Mouse (Mus musculus) liver, embryonic 13.5 days (tissue): ENCODE measurements around the gene Elovl7. TPM values are rescaled to one million over a fixed set of nuclear protein-coding genes. Genes with fewer than 3 reads are reported as not detected.

Experiments
- ATAC-seq: fragments of 200-750 bp; cut with Nextera tagmentation; 2 replicates; pipeline ENCODE4 v1.8.0; 2017; ENCODE audit warnings: low read depth, mild to moderate bottlenecking, moderate number of reproducible peaks, moderate library complexity
- DNase-seq: peaks from one replicate; pipeline ENCODE4 v3.0.0; 2022
- H3K27ac ChIP-seq: fragments of 300-500 bp; sonication (generic); 2 replicates; pipeline ENCODE4 v1.5.1; 2015; ENCODE audit warnings: moderate library complexity, mild to moderate bottlenecking, inconsistent platforms
- H3K27me3 ChIP-seq: fragments of 300-500 bp; sonication (generic); 2 replicates; pipeline ENCODE4 v1.6.1; 2015; ENCODE audit warnings: mild to moderate bottlenecking, inconsistent platforms
- H3K36me3 ChIP-seq: fragments of 300-500 bp; sonication (generic); 2 replicates; pipeline ENCODE4 v1.6.1; 2015; ENCODE audit warnings: mild to moderate bottlenecking, inconsistent platforms
- H3K4me1 ChIP-seq: fragments of 300-500 bp; sonication (generic); replicated peaks from 2 replicates; pipeline ENCODE4 v1.6.1; 2015; ENCODE audit warnings: inconsistent platforms
- H3K4me2 ChIP-seq: fragments of 300-500 bp; sonication (generic); 2 replicates; pipeline ENCODE4 v1.6.1; 2015; ENCODE audit warnings: inconsistent platforms, mild to moderate bottlenecking, moderate library complexity
- H3K4me3 ChIP-seq: fragments of 300-500 bp; sonication (generic); replicated peaks from 2 replicates; pipeline ENCODE4 v1.5.1; 2015; ENCODE audit warnings: mild to moderate bottlenecking, inconsistent platforms
- H3K9ac ChIP-seq: fragments of 300-500 bp; sonication (generic); 2 replicates; pipeline ENCODE4 v1.6.1; 2015; ENCODE audit warnings: mild to moderate bottlenecking, inconsistent platforms
- H3K9me3 ChIP-seq: fragments of 300-500 bp; sonication (generic); replicated peaks from 2 replicates; pipeline ENCODE4 v1.6.1; 2016; ENCODE audit warnings: inconsistent platforms
- WGBS: fragments of 180-500 bp; shearing (Covaris S2); methylation state at CpG from one replicate; pipeline ENCODE4 v1.1.7; 2015; ENCODE audit not compliant: insufficient replicate concordance; 5-methylcytosine and 5-hydroxymethylcytosine counted together
- polyA plus RNA-seq: library from polyadenylated mRNA; unstranded; fragments of >200 nt; fragmentation: Nextera tagmentation; extraction: Ambion mirVana; gene quantifications from 2 replicates; pipeline ENCODE4 v1.2.1, GENCODE M21; 2015

Gene Elovl7
- polyA plus RNA-seq, 1 experiment from 2014 or later: 2.0 TPM

DNA sequence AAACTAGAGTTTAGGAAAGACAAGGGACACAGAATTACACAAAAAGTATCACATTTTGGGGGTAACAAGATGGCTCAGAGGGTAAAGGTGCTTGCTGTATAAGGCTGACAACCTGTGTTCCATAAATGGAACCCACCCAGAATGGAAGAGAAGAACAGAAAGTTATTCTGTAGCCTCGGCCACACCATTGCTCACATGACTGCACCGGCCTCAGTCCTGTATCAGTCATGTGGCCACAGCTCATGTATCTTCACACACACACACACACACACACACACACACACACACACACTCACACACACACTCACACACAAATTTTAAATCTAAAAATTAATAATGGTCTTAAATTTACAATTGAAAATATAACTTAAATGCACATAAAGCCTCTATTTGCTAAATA is 6.8 kb upstream of the Elovl7 start:
- DNase-seq (no peak), ATAC-seq (no peak)
- 70% methylated on average over 2 of the region's 2 CpGs for WGBS
- no peaks in the 10 kb centered on the region for H3K9me3 ChIP-seq
- H3K4me2 ChIP-seq: no peak overlapping the region
- no peaks in the 10 kb centered on the region for H3K27me3 ChIP-seq
- no peak overlapping the region for H3K9ac ChIP-seq
- no peak overlapping the region for H3K27ac ChIP-seq
- H3K4me3 ChIP-seq: no peak overlapping the region
- peaks cover 7% of the 10 kb centered on the region for H3K4me1 ChIP-seq
- H3K36me3 ChIP-seq: no peaks in the 10 kb centered on the region

DNA sequence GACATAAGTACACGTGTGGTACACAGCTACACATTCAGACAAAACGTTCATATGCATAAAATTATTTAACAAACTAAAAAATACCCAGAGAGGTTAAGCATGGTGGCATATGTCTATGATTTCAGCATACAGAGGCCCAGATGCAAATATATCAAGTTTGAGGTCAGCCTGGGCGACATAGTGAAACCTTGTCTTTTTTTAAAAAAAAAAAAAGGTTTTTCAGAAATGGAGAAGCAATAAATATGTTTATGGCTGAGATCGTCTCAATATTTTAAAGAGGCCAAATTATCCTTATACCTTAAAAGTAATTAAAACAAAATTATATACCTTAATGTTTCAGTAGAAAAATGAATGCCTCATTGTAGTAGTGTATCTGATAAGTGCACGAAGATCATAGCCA is 6.1 kb upstream of the Elovl7 start:
- no peak for DNase-seq
- H3K4me1 ChIP-seq: peaks cover 9% of the 10 kb centered on the region
- H3K36me3 ChIP-seq: no peaks in the 10 kb centered on the region
- no peak overlapping the region for H3K4me3 ChIP-seq
- no peak overlapping the region for H3K27ac ChIP-seq
- H3K9me3 ChIP-seq: no peaks in the 10 kb centered on the region
- no peak for ATAC-seq
- no peak overlapping the region for H3K9ac ChIP-seq
- H3K4me2 ChIP-seq: no peak overlapping the region
- peaks cover under 1% of the 10 kb centered on the region; the same call in 1 of the 2 replicates for H3K27me3 ChIP-seq
- 48% methylated on average over 5 of the region's 5 CpGs for whole genome bisulfite sequencing

DNA sequence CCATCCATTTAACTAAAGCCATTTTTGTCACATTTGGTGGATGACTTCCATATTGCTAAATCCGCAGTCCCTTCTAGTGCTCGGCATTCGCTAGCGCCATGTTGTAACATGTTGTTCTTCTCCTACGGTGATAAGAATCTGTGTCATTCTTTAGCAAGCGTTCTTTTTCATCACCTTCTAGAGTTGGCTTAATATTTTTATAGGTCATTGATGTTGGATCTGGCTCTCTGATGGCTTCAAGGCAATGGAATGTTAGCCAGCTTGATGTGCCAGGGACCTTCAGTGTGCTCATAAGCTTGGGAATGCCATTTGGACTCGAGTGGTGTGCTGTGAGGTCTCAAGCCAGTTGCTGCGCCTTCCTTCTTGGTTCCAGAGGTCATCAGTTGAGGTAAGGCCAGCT is 3.2 kb upstream of the Elovl7 start:
- Histone ChIP-seq H3K9me3 (no peaks in the 10 kb centered on the region), H3K4me3 (no peak overlapping the region), H3K9ac (no peak overlapping the region), H3K36me3 (no peaks in the 10 kb centered on the region), H3K27ac (no peak overlapping the region), H3K4me2 (no peak overlapping the region), H3K27me3 (peaks cover 28% of the 10 kb centered on the region), H3K4me1 (peaks cover 28% of the 10 kb centered on the region)
- DNase-seq: no peak
- ATAC-seq: no peak
- WGBS: 76% methylated on average over 8 of the region's 8 CpGs

DNA sequence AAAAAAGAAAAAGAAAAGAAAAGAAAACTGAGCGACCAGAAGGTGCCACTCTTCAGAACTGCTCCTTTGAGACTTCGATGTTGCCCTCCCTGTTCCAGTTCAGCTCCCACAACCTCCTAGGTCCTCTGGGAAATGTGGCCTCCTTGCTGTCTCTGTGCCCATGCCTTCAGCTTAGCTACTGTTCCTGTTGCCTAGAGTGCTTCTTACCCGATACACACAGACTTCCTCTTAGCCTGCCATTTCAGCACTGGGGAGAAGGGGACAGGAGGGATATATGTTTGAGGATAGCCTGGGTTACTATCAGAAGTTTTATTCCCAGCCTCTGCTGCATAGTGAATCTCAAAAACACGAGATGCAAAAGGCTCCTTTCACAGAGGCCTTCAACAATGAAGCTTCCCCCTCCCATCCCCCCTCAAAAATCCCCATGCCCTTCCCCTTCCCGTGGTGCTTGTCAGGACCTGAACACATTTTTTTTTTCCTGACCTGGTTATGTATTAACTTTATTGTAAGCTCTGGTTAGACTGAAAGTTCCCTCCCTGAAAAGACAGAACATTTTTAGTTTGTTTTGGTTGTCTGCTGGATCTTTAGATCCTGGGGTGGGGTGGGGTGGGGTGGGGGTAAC is 1.7 kb upstream of the Elovl7 start:
- WGBS: 39% methylated on average over 5 of the region's 5 CpGs
- Histone ChIP-seq H3K4me2 (no peak overlapping the region), H3K4me3 (no peak overlapping the region), H3K27ac (no peak overlapping the region), H3K36me3 (no peaks in the 10 kb centered on the region), H3K9me3 (no peaks in the 10 kb centered on the region), H3K4me1 (peaks cover 28% of the 10 kb centered on the region), H3K9ac (no peak overlapping the region), H3K27me3 (peaks cover 37% of the 10 kb centered on the region)
- no peak for ATAC-seq
- DNase-seq: no peak

DNA sequence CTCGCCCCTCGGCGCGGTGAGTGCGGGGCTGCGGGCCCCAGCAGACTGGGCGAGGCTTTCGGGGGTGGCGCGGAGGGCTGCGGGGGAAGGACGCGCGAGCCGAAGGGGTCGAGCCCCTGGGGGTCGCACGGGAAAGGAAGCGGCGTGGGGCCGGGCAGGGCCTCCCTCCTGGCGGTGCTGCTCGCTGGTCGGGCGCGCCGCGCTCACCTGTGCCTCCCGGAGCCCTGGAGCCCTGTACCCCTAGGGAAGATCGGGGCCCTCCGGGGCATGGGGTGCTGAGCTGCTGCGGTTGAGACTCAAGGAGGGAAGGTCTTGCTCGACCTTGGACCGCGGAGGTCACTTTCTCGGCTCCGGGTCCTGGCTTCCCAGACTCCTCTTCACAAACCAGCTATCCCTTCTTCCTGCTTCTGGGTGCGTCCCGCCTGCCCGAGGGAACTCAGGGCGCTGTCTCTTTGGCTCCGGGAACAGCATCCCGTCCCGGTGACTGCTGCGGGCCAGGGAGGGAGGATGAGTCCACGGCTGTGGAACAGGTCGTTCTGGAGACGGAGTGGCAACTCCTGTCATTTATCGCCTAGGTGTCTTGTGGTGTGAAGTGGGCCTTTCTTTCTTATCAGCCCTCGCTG is 392 bp downstream of the Elovl7 start:
- Histone ChIP-seq H3K27ac (no peak overlapping the region), H3K36me3 (no peaks in the 10 kb centered on the region), H3K9ac (peak overlapping the region; percentile 67), H3K27me3 (peaks cover 45% of the 10 kb centered on the region), H3K9me3 (no peaks in the 10 kb centered on the region), H3K4me3 (peak overlapping the region; percentile 67), H3K4me2 (peak overlapping the region; percentile 92), H3K4me1 (peaks cover 28% of the 10 kb centered on the region)
- peak; percentile 61 for ATAC-seq
- WGBS: 0% methylated on average over 47 of the region's 50 CpGs
- no peak for DNase-seq

DNA sequence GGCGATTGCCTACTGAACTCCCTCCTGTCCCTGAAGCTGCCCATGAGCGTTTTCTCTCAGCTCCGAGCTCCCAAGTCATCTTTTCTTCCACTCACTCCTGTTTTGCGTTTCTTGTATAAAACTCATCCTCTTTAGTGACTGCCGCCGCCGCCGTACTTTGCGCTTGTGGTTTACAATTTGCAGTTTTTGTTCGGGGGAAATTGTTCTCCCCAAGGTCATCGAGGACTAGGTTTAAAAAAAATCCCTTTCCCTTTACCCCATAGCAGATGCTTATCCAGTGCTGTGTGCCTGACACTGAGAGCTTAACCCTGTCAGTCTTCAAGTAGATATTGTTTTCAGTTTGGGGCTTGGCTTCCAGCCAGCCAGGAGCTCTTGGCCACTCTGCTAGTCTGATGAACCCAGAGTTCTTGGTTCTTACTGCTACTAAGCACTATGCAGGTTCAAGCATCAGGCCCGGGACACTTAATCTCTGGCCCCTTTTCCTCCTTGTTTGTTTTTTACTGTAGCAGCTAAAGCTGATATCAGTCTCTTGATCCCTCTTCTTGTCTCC is 1.1 kb downstream of the Elovl7 start:
- H3K27me3 ChIP-seq: peaks cover 49% of the 10 kb centered on the region
- no peaks in the 10 kb centered on the region for H3K36me3 ChIP-seq
- peak overlapping the region; percentile 67 for H3K4me3 ChIP-seq
- H3K4me2 ChIP-seq: peak overlapping the region; percentile 92
- DNase-seq: no peak
- H3K9ac ChIP-seq: peak overlapping the region; percentile 67; the same call in 1 of the 2 replicates
- no peak for ATAC-seq
- WGBS: 1% methylated on average over 12 of the region's 12 CpGs
- H3K27ac ChIP-seq: no peak overlapping the region
- no peaks in the 10 kb centered on the region for H3K9me3 ChIP-seq
- peaks cover 28% of the 10 kb centered on the region for H3K4me1 ChIP-seq

DNA sequence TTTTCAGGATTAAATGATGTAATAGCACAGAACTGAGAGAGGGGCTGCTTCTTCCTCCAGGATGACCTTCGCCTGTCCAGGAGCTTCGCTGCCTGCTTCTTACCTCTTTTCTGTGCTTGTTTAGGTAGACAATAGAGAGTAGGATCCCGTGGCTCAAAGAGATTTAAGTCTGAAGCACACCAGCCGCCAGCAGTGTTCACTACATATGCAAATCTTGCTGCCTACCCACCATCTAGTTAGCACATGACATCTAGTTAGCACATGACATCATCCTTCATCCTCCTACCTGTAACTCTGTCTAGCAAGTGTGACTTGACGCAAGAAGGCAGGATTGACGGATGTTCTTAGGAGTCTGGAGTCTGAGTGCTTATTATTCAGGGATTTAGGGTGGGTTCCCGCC is 5.6 kb downstream of the Elovl7 start:
- no peaks in the 10 kb centered on the region for H3K36me3 ChIP-seq

DNA sequence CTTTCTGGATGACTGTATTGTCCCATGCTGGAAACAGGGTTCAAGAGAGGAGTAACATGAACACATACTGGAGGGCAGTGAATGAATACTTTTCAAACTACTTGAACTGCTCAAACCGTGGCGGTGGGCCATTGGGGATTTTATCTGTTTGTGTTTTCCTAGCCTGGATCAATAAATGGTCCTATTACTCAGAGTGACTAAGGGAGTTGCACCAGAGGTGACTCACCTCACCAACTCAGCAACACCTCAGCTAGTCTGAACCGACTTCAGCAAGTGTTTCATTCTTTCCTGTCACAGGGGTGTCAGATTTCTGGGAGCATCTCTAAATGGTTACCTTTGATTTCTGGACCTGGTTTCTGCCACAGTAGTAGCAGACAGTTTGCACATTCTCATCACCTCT is 15.0 kb downstream of the Elovl7 start:
- Histone ChIP-seq H3K36me3 (no peaks in the 10 kb centered on the region), H3K9ac (no peak overlapping the region), H3K4me2 (no peak overlapping the region), H3K4me1 (no peaks in the 10 kb centered on the region), H3K27ac (no peak overlapping the region), H3K4me3 (no peak overlapping the region), H3K9me3 (no peaks in the 10 kb centered on the region), H3K27me3 (no peaks in the 10 kb centered on the region)
- DNase-seq (no peak), ATAC-seq (no peak)
- WGBS: 56% methylated on average over 3 of the region's 3 CpGs

More for the DNA sequence above, 5.6 kb downstream of the Elovl7 start:
- H3K27ac ChIP-seq: no peak overlapping the region
- no peak overlapping the region for H3K9ac ChIP-seq
- 73% methylated on average over 7 of the region's 7 CpGs for WGBS
- no peak overlapping the region for H3K4me2 ChIP-seq
- H3K4me3 ChIP-seq: no peak overlapping the region
- DNase-seq (no peak), ATAC-seq (no peak)
- no peaks in the 10 kb centered on the region for H3K9me3 ChIP-seq
- peaks cover 9% of the 10 kb centered on the region for H3K4me1 ChIP-seq
- peaks cover 32% of the 10 kb centered on the region for H3K27me3 ChIP-seq

DNA sequence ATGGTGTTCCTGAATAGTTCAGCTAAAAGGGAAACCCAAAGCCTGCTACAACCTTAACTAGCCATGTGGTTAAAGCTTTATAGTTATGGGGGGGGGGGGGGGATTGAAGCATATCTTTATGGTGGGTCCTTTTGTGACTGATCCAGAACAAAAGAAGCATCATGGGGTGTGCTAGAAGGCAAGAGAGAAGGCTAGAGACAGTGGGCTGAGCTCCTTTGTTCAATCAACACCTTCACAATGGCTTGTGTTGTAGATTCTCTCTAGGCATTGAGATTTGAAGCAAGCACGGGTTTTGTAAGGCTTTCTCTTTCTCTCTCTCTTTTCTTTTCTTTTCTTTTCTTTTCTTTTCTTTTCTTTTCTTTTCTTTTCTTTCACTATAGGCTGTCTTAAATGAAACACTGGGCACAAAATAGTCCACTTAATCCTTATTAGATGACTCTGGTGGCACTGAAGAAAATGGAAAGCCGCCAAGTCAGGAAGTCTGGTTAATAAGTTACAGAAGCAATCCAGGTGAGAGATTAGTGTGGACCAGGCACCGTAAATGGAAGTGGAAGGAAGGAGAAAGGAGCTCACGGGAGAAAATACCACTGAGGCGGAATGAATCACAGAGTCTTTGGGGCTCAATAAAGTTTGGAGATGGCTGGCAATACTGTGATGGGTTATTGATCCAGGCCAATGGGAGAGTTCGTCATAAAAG is 15.6 kb downstream of the Elovl7 start:
- Histone ChIP-seq H3K9ac (no peak overlapping the region), H3K27me3 (no peaks in the 10 kb centered on the region), H3K4me2 (no peak overlapping the region), H3K9me3 (no peaks in the 10 kb centered on the region), H3K4me3 (no peak overlapping the region), H3K36me3 (no peaks in the 10 kb centered on the region), H3K27ac (no peak overlapping the region), H3K4me1 (no peaks in the 10 kb centered on the region)
- no peak for DNase-seq
- no peak for ATAC-seq
- WGBS: 59% methylated on average over 6 of the region's 6 CpGs

DNA sequence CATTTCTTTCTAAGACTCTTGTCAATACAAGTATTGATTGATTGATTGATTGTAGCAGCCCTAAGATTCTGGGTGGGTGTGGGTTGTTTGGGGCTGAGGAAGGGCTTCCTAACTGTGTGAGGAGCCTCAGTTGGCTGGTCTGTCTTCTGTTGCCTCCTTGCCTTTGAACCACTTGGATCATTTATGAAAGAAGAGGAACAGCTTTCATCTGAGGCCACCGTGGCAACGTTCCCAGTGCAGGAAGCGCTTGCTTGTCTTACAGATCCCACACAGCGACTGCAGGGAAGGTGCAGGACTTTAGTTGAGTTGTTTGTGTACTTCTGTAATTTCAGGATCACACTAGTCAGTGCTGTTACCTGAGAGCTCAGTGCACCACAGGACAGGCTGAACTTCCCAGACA is 25.8 kb downstream of the Elovl7 start:
- 26% methylated on average over 4 of the region's 4 CpGs for WGBS
- Histone ChIP-seq H3K9ac (no peak overlapping the region), H3K4me2 (no peak overlapping the region), H3K27ac (no peak overlapping the region), H3K27me3 (no peaks in the 10 kb centered on the region), H3K36me3 (no peaks in the 10 kb centered on the region), H3K4me3 (no peak overlapping the region), H3K9me3 (no peaks in the 10 kb centered on the region), H3K4me1 (0 out of 2 replicates have a peak, but pooled peaks cover 4% of the 10 kb centered on the region)
- ATAC-seq (no peak), DNase-seq (no peak)

DNA sequence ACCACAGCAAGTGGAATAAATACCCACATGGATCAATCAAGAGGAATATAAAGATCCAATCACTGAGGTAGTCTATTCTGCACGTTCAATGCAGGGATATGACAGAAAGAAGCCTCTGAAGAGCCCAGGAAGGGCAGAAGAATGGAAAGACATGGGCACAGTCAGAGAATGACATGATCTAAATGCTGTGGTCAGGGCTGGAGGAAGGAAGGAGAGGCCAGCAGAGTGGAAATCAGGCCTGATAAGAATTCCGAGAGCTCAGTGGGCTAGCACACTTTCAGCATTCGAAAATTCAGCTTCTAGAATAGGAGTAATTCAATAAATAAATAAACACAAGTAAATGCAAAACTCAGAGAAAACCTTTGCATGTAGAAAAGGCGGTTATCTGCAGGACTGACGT is 27.5 kb downstream of the Elovl7 start:
- DNase-seq (no peak), ATAC-seq (no peak)
- Histone ChIP-seq H3K27ac (no peak overlapping the region), H3K36me3 (no peaks in the 10 kb centered on the region), H3K4me3 (no peak overlapping the region), H3K4me1 (0 out of 2 replicates have a peak, but pooled peaks cover 4% of the 10 kb centered on the region), H3K27me3 (no peaks in the 10 kb centered on the region), H3K9ac (no peak overlapping the region), H3K4me2 (no peak overlapping the region), H3K9me3 (no peaks in the 10 kb centered on the region)
- 24% methylated on average over 5 of the region's 5 CpGs for WGBS
